Mouse (Mus musculus): ENCODE measurements around the gene Akap3. TPM values are rescaled to one million over a fixed set of nuclear protein-coding genes. Genes with fewer than 3 reads are reported as not detected.

The Akap3 gene
- total RNA-seq (2023) = not detected in 2 replicates

DNA sequence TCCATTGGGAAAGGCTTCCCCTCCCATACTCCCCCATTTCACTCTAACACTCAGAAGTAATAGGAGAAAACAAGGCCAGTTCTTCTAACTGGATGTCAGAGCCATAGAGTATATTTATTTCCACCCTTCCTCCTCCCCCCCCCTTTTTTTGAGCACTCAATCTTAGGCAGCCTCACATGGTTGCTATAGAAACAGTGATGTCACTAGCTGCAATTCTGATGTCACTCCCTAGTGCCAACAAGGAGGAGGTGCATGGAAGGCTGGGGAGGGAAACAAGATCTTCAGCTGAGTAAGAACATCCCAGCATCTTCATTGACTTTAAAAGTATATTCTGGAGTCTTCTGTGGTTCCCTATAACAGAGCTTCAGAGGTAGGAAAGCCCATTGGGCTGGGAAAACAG lies at the start of gene Akap3:
Gene Akap3 (plus strand): TSS at position 218 of the 400 bp plus-strand sequence.

DNA sequence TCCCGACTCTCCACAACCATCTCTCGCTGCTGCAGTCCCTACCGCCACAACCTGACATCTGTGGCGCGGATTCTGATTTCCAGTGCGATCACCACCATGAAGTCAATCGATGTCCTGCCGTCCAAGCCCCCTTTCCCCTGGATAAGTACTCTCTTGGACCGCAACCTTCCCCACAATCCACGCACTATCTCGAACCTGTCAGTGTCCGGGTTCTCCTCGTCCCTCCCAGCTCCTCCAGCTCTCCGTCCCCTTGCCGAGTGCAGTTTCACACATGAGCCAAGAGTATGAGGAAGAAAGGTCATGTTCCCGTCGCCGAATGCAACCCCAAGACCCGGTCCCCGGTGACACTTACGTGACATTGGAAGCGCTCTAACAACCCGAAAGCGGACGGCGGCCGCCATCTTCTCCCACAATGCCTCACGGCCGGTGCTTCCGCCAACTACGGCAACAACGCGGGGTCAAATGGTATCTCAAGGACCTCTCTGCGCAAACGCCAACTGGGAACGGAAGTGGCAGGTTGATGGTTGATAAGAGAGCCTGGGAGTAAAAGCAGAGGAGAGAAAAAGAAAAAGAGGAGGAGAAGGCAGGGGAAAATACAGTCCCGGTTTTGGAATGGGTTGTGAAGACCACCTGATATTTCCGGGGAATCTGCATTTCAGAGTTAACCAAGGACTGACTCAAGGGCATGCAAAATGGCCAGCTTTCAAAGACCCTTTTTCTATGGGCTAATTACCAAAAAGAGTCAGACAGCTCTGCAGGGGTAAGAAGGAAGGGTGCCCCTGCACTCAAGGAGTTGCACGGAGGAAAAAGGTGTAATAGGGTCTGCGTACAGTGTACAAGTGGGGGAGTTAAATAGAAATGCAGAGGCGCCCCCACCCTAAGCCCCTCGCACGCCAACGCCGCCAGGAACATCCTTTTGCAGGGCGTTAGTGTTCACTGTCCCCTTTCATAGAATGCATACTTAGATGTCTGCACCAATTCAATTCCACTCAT lies 3.9 kb upstream of the Akap3 start, which contains the start of gene Ndufa9:
Gene Ndufa9 (minus strand): TSS at position 425 of the 993 bp plus-strand sequence.

DNA sequence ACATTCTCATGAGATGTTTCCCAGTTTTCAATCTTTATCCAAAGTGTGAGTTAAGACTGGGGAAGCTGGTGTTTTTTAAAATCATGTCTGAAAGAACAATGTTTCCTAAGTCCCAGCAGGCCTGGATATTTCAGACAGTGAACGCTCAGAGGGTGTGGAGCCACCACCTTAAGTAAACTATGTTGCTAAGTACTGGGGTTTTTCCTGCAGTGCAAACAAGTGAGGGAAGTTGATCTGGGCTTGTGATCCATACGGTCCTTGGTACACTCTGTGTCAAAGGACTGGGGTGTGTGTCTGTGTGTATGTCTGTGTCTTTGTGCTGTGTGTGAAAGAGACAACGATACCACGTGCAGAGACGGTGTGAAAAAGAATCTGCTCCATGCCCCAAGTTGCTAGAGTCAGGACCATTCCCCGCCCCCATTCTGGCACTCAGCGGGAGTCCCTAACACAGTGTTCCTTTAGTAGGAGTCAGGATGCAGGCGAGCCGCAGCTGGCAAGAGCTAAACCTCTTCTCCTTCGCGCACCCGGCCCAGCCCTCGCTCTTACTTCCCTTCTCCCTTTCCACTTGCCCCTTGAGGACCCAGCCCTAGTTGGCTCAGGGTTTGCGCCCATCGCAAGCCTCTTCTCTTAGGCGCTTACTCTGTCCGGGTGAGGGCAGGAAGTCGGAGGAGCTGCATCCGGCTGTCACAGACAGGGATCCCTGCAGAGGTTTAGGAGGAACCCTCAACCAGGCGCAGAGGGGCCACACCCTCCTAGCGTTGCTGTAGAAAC lies 68.4 kb downstream of the Akap3 start, which contains the start of gene Dyrk4:
Gene Dyrk4 (minus strand): TSS at position 729 of the 771 bp plus-strand sequence.

Other genes with a start within 250 kb of the Akap3 start
- not detected in 2 replicates for gene Kcna1, start 206.7 kb upstream of the Akap3 start, total RNA-seq (2023)
- not detected in 2 replicates for gene Kcna6, start 112.4 kb upstream of the Akap3 start, total RNA-seq (2023)
- gene Ndufa9, start 4.0 kb upstream of the Akap3 start, total RNA-seq (2023) = 31.5 and 39.6 TPM in 2 replicates
- not detected in 2 replicates for gene Dyrk4, start 68.7 kb downstream of the Akap3 start, total RNA-seq (2023)
- gene Rad51ap1, start 86.5 kb downstream of the Akap3 start, total RNA-seq (2023) = 11.9 and 14.3 TPM in 2 replicates
- gene D6Wsu163e, start 86.9 kb downstream of the Akap3 start, total RNA-seq (2023) = 19.3 and 21.1 TPM in 2 replicates
- gene Fgf6, start 162.5 kb downstream of the Akap3 start, total RNA-seq (2023) = not detected in 2 replicates
- gene Fgf23, start 219.8 kb downstream of the Akap3 start, total RNA-seq (2023) = not detected in 2 replicates

Measured in neutrophil, adult 65 days (primary cell).